Mouse (Mus musculus) heart, embryonic 16.5 days (tissue): ENCODE measurements at regions not wholly inside any gene's neighbourhood (a gene's known extent, or its start where the extent isn't known, plus 50 kb on each side); places are given as distances from the start of the nearest gene placed in this dataset.

Source experiments
- ATAC-seq: fragments of 200-750 bp; cut with Nextera tagmentation; replicated peaks from 2 replicates; pipeline ENCODE4 v1.8.0; 2017; ENCODE audit warnings: moderate number of reproducible peaks; ENCODE audit not compliant: insufficient read depth, low FRiP score; ENCODE audit errors: extremely low read depth
- H3K27ac ChIP-seq: fragments of 300-500 bp; sonication (generic); 2 replicates; pipeline ENCODE4 v1.5.1; 2014; ENCODE audit warnings: mild to moderate bottlenecking, low read length, control low read depth, moderate library complexity
- H3K27me3 ChIP-seq: fragments of 300-500 bp; sonication (generic); 2 replicates; pipeline ENCODE4 v1.6.1; 2014; ENCODE audit warnings: low read length, mixed read lengths; ENCODE audit not compliant: control insufficient read depth, insufficient read depth
- H3K36me3 ChIP-seq: fragments of 300-500 bp; sonication (generic); 2 replicates; pipeline ENCODE4 v1.6.1; 2014; ENCODE audit not compliant: control insufficient read depth, insufficient read depth
- H3K4me1 ChIP-seq: fragments of 300-500 bp; sonication (generic); 2 replicates; pipeline ENCODE4 v1.6.1; 2014; ENCODE audit warnings: low read length, mixed read lengths; ENCODE audit not compliant: control insufficient read depth, insufficient read depth
- H3K4me2 ChIP-seq: fragments of 300-500 bp; sonication (generic); 2 replicates; pipeline ENCODE4 v1.6.1; 2014; ENCODE audit warnings: low read depth, mild to moderate bottlenecking, control low read depth, low read length
- H3K4me3 ChIP-seq: fragments of 300-500 bp; sonication (generic); 2 replicates; pipeline ENCODE4 v1.5.1; 2014; ENCODE audit warnings: mild to moderate bottlenecking, control low read depth, low read length
- H3K9ac ChIP-seq: fragments of 300-500 bp; sonication (generic); 2 replicates; pipeline ENCODE4 v1.6.1; 2014; ENCODE audit warnings: low read length, control low read depth
- H3K9me3 ChIP-seq: fragments of 300-500 bp; sonication (generic); replicated peaks from 2 replicates; pipeline ENCODE4 v1.6.1; 2016; ENCODE audit warnings: low read length; ENCODE audit not compliant: control insufficient read depth
- WGBS: fragments of 180-500 bp; shearing (Covaris S2); extraction: QIAGEN DNeasy Blood & Tissue Kit; methylation state at CpG from one replicate; pipeline ENCODE4 v1.1.7; 2014; 5-methylcytosine and 5-hydroxymethylcytosine counted together

DNA sequence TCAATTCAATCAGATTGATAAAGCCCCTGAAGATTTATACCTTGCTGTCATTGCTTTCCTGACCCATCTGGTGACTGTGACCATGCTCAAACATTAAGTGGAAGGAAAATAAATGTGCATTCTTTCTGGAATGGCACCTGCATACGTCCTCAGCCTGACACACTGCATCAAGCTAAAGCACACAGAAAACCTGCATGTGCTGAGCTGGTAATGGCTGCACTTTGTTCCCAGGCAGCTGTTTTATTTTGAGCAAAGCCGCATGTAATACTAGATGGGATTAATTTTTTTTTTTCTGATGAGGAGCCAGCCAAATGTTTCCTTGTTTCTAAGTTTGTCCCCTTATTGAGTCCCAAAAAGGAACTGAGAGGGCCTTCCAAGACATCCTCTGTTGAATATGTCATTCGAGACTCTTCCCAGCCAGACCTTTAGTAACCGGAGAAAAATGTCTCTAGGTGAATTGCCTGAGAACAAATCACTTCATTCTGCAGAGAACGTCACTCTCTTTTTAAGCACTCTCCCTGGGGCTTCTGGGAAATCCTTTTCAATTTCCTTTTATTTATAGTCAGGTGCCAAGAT is 103.1 kb upstream of the Gm9747 start:
- Histone ChIP-seq H3K4me2 (no peak overlapping the region), H3K27ac (no peak overlapping the region), H3K4me3 (no peak overlapping the region), H3K9me3 (no peaks in the 10 kb centered on the region), H3K9ac (no peak overlapping the region), H3K36me3 (no peaks in the 10 kb centered on the region), H3K27me3 (peaks cover 2% of the 10 kb centered on the region; the same call in 1 of the 2 replicates), H3K4me1 (0 out of 2 replicates have a peak, but pooled peaks cover 5% of the 10 kb centered on the region)
- 53% methylated on average over 5 of the region's 5 CpGs for WGBS
- ATAC-seq = no peak

DNA sequence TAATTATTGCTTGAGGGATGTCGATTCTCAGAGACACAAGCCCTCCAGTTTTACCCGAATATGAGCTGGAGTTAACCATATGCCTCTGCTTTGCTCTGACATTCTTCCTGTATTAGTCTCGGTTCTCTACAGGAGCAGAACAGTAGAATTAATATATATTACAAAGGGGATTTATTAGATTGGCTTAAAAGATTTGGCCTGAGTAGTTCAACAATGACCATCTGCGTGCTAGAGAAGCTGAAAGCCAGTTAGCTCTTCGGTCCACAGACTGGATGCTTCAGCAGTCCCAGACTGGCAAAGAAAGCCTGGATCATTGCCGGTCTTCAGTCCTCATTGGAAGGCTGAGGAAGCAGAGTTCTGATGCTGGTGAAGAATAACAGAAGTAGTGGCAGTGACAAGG is 100.4 kb upstream of the Gm9747 start:
- Histone ChIP-seq H3K27me3 (no peaks in the 10 kb centered on the region), H3K4me3 (no peak overlapping the region), H3K9me3 (no peaks in the 10 kb centered on the region), H3K4me2 (no peak overlapping the region), H3K9ac (no peak overlapping the region), H3K36me3 (no peaks in the 10 kb centered on the region), H3K27ac (no peak overlapping the region), H3K4me1 (peaks cover 7% of the 10 kb centered on the region; the same call in 1 of the 2 replicates)
- 80% methylated on average over 6 of the region's 6 CpGs for WGBS
- ATAC-seq = no peak

DNA sequence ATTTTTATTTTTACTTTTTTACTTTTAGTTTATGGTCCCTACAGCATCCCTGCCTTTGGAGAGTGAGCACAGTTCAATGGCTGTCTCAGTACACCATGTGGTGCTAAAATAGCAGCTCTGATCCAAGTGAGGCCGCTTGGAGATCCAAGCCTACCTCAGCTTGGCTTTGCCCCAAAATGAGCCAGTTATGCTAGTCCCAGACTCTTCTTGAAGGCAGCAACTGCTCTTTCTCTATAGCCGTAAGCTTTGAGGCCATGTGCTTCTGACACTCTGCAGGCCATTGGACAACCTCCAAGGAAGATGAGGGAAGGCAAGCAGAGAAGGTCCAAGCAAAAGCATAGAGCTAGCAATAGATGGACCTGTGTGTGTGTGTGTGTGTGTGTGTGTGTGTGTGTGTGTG is 98.0 kb upstream of the Gm9747 start:
- Histone ChIP-seq H3K27me3 (no peaks in the 10 kb centered on the region), H3K36me3 (no peaks in the 10 kb centered on the region), H3K27ac (no peak overlapping the region), H3K9ac (no peak overlapping the region), H3K4me2 (no peak overlapping the region), H3K9me3 (no peaks in the 10 kb centered on the region), H3K4me1 (peaks cover 3% of the 10 kb centered on the region; the same call in 1 of the 2 replicates), H3K4me3 (no peak overlapping the region)
- WGBS = 78% methylated on average over 2 of the region's 2 CpGs
- ATAC-seq = no peak; the same call in 1 of the 2 replicates

DNA sequence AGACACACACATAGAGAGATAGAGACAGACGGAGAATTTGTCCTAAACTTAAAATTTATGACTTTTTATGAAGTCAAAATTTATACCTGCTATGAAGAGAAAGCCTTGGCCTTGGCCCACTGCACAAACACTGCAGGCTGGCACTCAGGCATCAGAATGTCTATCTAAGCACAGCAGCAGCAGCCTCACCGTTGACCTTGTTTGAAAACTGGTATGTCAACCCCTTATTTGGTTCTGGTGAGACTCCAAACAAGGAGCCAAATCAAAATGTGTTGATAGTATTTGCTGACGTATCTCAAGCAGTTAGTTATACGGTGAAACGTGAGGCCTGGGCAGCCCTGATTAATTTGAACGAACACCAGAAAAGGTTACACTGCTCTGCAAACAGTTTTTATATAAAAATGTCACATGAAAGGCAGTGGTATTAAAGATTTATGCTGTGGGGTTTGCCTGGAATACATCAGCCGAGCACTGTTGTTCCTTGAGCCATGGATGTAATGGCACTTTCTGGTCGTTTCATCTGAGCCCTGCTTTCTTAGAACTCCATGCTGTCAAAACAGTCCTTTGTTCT is 97.1 kb upstream of the Gm9747 start:
- Histone ChIP-seq H3K36me3 (no peaks in the 10 kb centered on the region), H3K4me3 (no peak overlapping the region), H3K9me3 (no peaks in the 10 kb centered on the region), H3K4me1 (peaks cover 2% of the 10 kb centered on the region; the same call in 1 of the 2 replicates), H3K4me2 (no peak overlapping the region), H3K27me3 (no peaks in the 10 kb centered on the region), H3K27ac (0 out of 2 replicates have a peak overlapping the region, but pooled peaks have one; percentile 30), H3K9ac (no peak overlapping the region)
- WGBS = 37% methylated on average over 8 of the region's 8 CpGs
- no peak for ATAC-seq

DNA sequence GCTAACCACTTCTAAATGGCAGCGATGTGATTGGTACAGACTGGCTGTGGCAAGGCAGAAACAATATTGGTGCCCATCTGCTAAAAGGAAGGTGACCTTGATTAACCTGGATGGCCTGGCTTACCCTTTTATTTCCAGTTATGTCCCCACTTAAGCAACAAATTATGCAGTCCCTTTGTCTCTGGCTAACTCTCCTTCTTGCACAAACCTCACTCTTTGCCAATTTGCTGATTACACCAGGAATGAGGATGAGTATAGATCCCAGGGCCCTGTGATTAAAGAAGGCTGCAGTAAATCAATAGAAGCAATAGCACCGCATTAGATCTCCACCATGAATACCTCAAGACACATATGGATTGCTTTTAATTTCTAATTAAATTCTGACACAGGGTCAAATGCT is 87.7 kb upstream of the Gm9747 start:
- ATAC-seq = no peak
- Histone ChIP-seq H3K27me3 (0 out of 2 replicates have a peak, but pooled peaks cover 4% of the 10 kb centered on the region), H3K9ac (no peak overlapping the region), H3K9me3 (no peaks in the 10 kb centered on the region), H3K27ac (no peak overlapping the region), H3K36me3 (no peaks in the 10 kb centered on the region), H3K4me3 (no peak overlapping the region), H3K4me2 (no peak overlapping the region), H3K4me1 (no peaks in the 10 kb centered on the region)
- 84% methylated on average over 2 of the region's 2 CpGs for WGBS

DNA sequence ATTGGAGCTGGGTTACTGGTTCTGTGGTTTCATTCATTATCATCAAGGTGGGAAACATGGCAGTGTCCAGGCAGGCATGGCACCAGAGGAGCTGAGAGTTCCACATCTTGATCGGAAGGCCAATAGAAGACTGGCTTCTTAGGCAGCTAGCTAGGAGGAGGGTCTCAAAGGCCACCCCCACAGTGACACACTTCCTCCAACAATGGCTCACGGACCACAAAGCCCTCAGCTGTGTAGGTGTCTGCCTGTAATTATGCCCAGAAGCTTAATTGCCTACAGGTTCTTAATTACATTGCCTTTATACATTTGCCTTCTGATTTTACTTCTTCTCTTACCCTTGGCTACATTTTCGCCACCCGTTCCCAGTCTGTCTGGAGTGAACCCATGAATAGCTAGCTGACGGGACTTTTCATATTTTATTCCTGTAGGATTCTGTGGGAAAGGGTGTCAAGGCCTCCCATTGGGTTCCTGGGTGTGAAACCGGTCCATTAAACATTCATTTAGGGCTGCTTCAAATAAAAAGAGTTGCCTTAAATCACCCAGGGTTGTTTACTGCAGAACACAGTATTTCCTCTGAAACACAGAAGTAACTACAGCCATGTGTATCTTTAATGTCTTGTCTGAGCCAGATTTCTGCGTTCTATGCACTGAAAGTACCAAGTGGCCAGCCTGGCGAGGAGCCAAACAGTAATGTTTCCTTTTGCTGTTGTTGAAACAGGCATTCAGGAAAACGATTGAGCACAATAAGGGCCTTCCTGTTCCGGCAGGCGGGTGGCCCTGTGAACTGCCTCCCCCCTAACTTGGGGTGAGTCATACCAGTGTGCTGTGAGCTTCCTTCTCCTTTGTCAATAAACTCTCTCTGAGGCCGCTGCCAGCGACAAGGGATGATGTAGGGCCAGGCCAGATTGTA is 82.4 kb upstream of the Gm9747 start:
- Histone ChIP-seq H3K4me1 (peaks cover 7% of the 10 kb centered on the region), H3K4me3 (no peak overlapping the region), H3K36me3 (no peaks in the 10 kb centered on the region), H3K9ac (no peak overlapping the region), H3K4me2 (no peak overlapping the region), H3K9me3 (no peaks in the 10 kb centered on the region), H3K27me3 (0 out of 2 replicates have a peak, but pooled peaks cover 4% of the 10 kb centered on the region), H3K27ac (0 out of 2 replicates have a peak overlapping the region, but pooled peaks have one; percentile 14)
- ATAC-seq = no peak; the same call in 1 of the 2 replicates
- 49% methylated on average over 13 of the region's 13 CpGs for WGBS

DNA sequence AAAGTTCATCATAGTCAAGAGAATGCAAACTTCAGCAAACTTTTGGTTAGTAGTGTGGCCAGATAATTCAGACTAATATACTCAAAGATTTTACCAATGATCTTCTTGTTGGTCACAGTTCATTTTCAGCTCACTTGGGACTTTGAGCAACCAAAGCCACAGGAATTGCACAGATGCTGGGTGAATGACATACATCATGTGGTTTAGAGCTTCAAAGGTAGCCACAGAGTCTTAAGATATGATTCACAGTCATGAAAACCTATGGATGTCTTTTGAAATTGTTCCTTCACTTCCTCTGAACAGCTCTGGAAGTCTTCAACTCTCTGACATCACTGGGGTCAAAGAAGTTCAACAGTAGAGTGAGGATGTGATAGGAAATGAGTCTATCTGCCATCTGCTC is 77.0 kb upstream of the Gm9747 start:
- Histone ChIP-seq H3K4me2 (no peak overlapping the region), H3K27me3 (no peaks in the 10 kb centered on the region), H3K9me3 (no peaks in the 10 kb centered on the region), H3K4me3 (no peak overlapping the region), H3K36me3 (no peaks in the 10 kb centered on the region), H3K9ac (no peak overlapping the region), H3K27ac (no peak overlapping the region), H3K4me1 (peaks cover 2% of the 10 kb centered on the region)
- no peak for ATAC-seq

DNA sequence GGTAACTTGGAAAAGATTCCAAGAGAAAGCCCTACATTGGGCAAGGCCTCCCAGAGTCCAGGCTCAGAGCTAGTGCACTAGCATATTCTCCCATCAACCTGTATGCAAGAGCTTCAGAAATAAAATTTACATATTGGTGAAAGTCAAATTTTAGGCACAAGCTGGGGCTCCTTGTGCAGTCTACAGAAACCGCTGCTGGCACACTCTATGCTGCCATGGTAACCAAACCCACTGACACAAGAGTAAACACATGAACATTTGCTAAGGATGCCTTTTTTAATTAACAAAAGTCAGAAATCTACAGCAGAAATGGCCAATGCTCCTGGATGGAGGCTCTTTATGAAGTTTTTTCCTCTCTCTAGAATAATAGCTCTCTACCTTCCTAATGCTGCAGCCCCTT is 75.9 kb upstream of the Gm9747 start:
- ATAC-seq = no peak
- WGBS = 92% methylated on average over 1 of the region's 1 CpGs
- Histone ChIP-seq H3K36me3 (no peaks in the 10 kb centered on the region), H3K4me2 (no peak overlapping the region), H3K4me1 (no peaks in the 10 kb centered on the region), H3K4me3 (no peak overlapping the region), H3K9me3 (no peaks in the 10 kb centered on the region), H3K27me3 (no peaks in the 10 kb centered on the region), H3K27ac (no peak overlapping the region), H3K9ac (no peak overlapping the region)

DNA sequence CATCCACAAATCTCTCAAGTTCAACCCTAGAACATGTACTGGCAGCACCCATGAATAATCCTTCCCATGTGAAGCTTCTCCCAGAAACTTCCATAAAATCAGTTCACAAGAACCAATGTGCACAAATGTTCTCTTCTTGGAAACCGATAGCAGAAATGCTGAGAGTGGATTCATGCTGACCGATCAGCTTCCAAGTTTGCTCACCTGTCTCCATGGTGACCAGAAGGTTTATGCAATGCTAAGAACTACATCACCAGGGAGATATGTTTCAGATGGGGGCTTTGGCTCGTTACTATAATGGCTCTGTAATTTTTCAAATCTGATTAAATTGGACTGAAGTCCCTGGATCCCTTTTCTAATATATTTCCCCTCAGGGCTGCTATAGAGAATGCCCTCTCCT is 74.4 kb upstream of the Gm9747 start:
- H3K27me3 ChIP-seq = no peaks in the 10 kb centered on the region
- 58% methylated on average over 3 of the region's 3 CpGs for WGBS
- no peak overlapping the region for H3K4me2 ChIP-seq
- ATAC-seq = no peak
- no peak overlapping the region for H3K9ac ChIP-seq
- no peaks in the 10 kb centered on the region for H3K9me3 ChIP-seq
- H3K4me3 ChIP-seq = no peak overlapping the region
- no peaks in the 10 kb centered on the region for H3K4me1 ChIP-seq
- H3K27ac ChIP-seq = no peak overlapping the region
- H3K36me3 ChIP-seq = no peaks in the 10 kb centered on the region
